In genomic region chrX:11591391-11592187, GRCm38 (mm10) we compare ENCODE assay signal across 9 mouse cellular contexts.
DNase-seq lines count a peak whose midpoint lies in the region; ATAC-seq and TF ChIP-seq lines count a peak whose summit lies in the region.
"Had no signal": no experiment of that assay in that cellular context is flagged by ENCODE, and none has a peak within 500 bp of the region (broad histone marks: within the 10 kb centered on the region; RNA-seq: fewer than 3 reads in every experiment).

No protein-coding gene starts in this region.

- no peak overlapping the region for H3K27ac ChIP-seq in forebrain, postnatal 0 days (ENCODE audit: low read depth, low read length)
- no peak overlapping the region for H3K27ac ChIP-seq in forebrain, embryonic 13.5 days
- no peak overlapping the region for H3K27ac ChIP-seq in layer of hippocampus, adult 2 months
- H3K27ac ChIP-seq in thymus, adult 2 months (ENCODE audit: control insufficient read depth, insufficient read depth, low read length): no peak overlapping the region

- no peak overlapping the region for H3K4me2 ChIP-seq in forebrain, postnatal 0 days (ENCODE audit: low read depth)
- no peak overlapping the region for H3K4me2 ChIP-seq in forebrain, embryonic 13.5 days

- H3K27me3 ChIP-seq in forebrain, postnatal 0 days (ENCODE audit: insufficient read depth, low read length): no peaks in the 10 kb centered on the region
- no peaks in the 10 kb centered on the region for H3K27me3 ChIP-seq in forebrain, embryonic 13.5 days
- no peaks in the 10 kb centered on the region for H3K27me3 ChIP-seq in thymus, adult 2 months (ENCODE audit: control insufficient read depth, insufficient read depth, low read length)

- no peak for TF ChIP-seq POLR2A in thymus, adult 2 months (IDR thresholded peaks at IDR 0.05; ENCODE audit: control insufficient read depth, extremely low read depth, insufficient read depth, low read length, poor library complexity)

- H3K4me1 ChIP-seq in forebrain, postnatal 0 days (ENCODE audit: insufficient read depth): no peaks in the 10 kb centered on the region
- H3K4me1 ChIP-seq in forebrain, embryonic 13.5 days: peaks cover 7% of the 10 kb centered on the region; the same call in 1 of the 2 replicates
- peaks cover 7% of the 10 kb centered on the region for H3K4me1 ChIP-seq in thymus, adult 2 months (replicated peaks; ENCODE audit: control insufficient read depth, insufficient read depth, low read length)

- no peaks in the 10 kb centered on the region for H3K9me3 ChIP-seq in forebrain, postnatal 0 days (ENCODE audit: low read length)
- no peaks in the 10 kb centered on the region for H3K9me3 ChIP-seq in forebrain, embryonic 13.5 days (replicated peaks)

- peak; percentile 45 for TF ChIP-seq CTCF in forebrain, postnatal 0 days (IDR thresholded peaks at IDR 0.05; ENCODE audit: low read depth)
- TF ChIP-seq CTCF in layer of hippocampus, adult 2 months (conservative IDR thresholded peaks at IDR 0.05): peak; percentile 61
- TF ChIP-seq CTCF in thymus, adult 2 months (IDR thresholded peaks at IDR 0.05; ENCODE audit: borderline replicate concordance, control insufficient read depth, extremely low read depth, insufficient read depth, low read length, poor library complexity): no peak

- no peaks in the 10 kb centered on the region for H3K36me3 ChIP-seq in forebrain, postnatal 0 days (ENCODE audit: insufficient read depth)
- H3K36me3 ChIP-seq in forebrain, embryonic 13.5 days (ENCODE audit: poor library complexity, severe bottlenecking): no peaks in the 10 kb centered on the region
- H3K36me3 ChIP-seq in thymus, adult 2 months (ENCODE audit: control insufficient read depth, insufficient read depth, low read length): no peaks in the 10 kb centered on the region

- ATAC-seq in forebrain, postnatal 0 days: no peak
- ATAC-seq in forebrain, embryonic 13.5 days: no peak

- H3K4me3 ChIP-seq in forebrain, postnatal 0 days (ENCODE audit: low read depth, low read length): no peak overlapping the region
- H3K4me3 ChIP-seq in forebrain, embryonic 13.5 days: no peak overlapping the region
- no peak overlapping the region for H3K4me3 ChIP-seq in layer of hippocampus, adult 2 months
- H3K4me3 ChIP-seq in thymus, adult 2 months (ENCODE audit: control insufficient read depth, insufficient read depth, low read length): no peak overlapping the region
- H3K4me3 ChIP-seq: myocyte had no signal

- WGBS in forebrain, postnatal 0 days: 44% methylated on average over 10 of the region's 10 CpGs
- 32% methylated on average over 10 of the region's 10 CpGs for WGBS in forebrain, embryonic 13.5 days
- WGBS in thymus, adult 2 months: 87% methylated on average over 10 of the region's 10 CpGs

- no peak overlapping the region for H3K9ac ChIP-seq in forebrain, postnatal 0 days
- H3K9ac ChIP-seq in forebrain, embryonic 13.5 days: no peak overlapping the region

- DNase-seq in forebrain, postnatal 0 days: no peak
- no peak for DNase-seq in layer of hippocampus, adult 2 months (ENCODE audit: low spot score in 2 of 2)
- no peak for DNase-seq in layer of hippocampus, postnatal 25 days (ENCODE audit: extremely low spot score in 1 of 2, low spot score in 1 of 2)
- DNase-seq in embryo, embryonic 11 days: peak; percentile 69
- DNase-seq in mesoderm, embryonic 11.5 days (ENCODE audit: low read depth, low spot score): peak; percentile 55
- no peak for DNase-seq in c-Kit-positive CD71-positive TER-119-positive erythroid progenitor cells, embryonic 14.5 days (ENCODE audit: low spot score)
- DNase-seq in thymus, adult 2 months: no peak

Comparison
In these comparisons a context has a peak if more than half of its experiments do, and no peak if none do; other contexts are left out.
1. DNase-seq: peak in embryo, embryonic 11 days (single experiment) and mesoderm, embryonic 11.5 days (single experiment); none in forebrain, postnatal 0 days (single experiment), layer of hippocampus, adult 2 months (0 of 2), layer of hippocampus, postnatal 25 days (0 of 2), c-Kit-positive CD71-positive TER-119-positive erythroid progenitor cells, embryonic 14.5 days (single experiment) and thymus, adult 2 months (single experiment).